Mouse (Mus musculus): Measurements from ENCODE around the gene Slco2b1.

- no peak for TF ChIP-seq POLR2A (IDR thresholded peaks at IDR 0.05; ENCODE audit: low read depth, low read length)
- peak; percentile 52; the same call in 1 of the 2 replicates for TF ChIP-seq CTCF (IDR thresholded peaks at IDR 0.05; ENCODE audit: extremely low read depth, insufficient read length, insufficient replicate concordance, low read depth, low read length)
These were observed 92.3 kb downstream of the Slco2b1 start for GRCm38 (mm10) chr7:99618860-99619259.
